Mouse (Mus musculus) heart, embryonic 12.5 days (tissue): ENCODE results near the gene Paxip1. TPM values are rescaled to one million over a fixed set of nuclear protein-coding genes. Genes with fewer than 3 reads are reported as not detected.

ENCODE experiments used
- ATAC-seq: fragments of 200-750 bp; cut with Nextera tagmentation; 2 replicates; pipeline ENCODE4 v1.8.0; 2017; ENCODE audit warnings: moderate TSS enrichment, moderate library complexity; ENCODE audit not compliant: insufficient number of reproducible peaks, low FRiP score
- H3K27ac ChIP-seq: fragments of 300-500 bp; sonication (generic); 2 replicates; pipeline ENCODE4 v1.5.1; 2016; ENCODE audit warnings: mild to moderate bottlenecking, moderate library complexity; ENCODE audit not compliant: poor library complexity, severe bottlenecking
- H3K27me3 ChIP-seq: fragments of 300-500 bp; sonication (generic); replicated peaks from 2 replicates; pipeline ENCODE4 v1.6.1; 2016; ENCODE audit warnings: mild to moderate bottlenecking, moderate library complexity
- H3K36me3 ChIP-seq: fragments of 300-500 bp; sonication (generic); 2 replicates; pipeline ENCODE4 v1.6.1; 2016; ENCODE audit warnings: mild to moderate bottlenecking, moderate library complexity
- H3K4me1 ChIP-seq: fragments of 300-500 bp; sonication (generic); replicated peaks from 2 replicates; pipeline ENCODE4 v1.6.1; 2016; ENCODE audit warnings: mild to moderate bottlenecking
- H3K4me2 ChIP-seq: fragments of 300-500 bp; sonication (generic); 2 replicates; pipeline ENCODE4 v1.6.1; 2016; ENCODE audit warnings: mild to moderate bottlenecking, moderate library complexity
- H3K4me3 ChIP-seq: fragments of 300-500 bp; sonication (generic); 2 replicates; pipeline ENCODE4 v1.5.1; 2016; ENCODE audit warnings: mild to moderate bottlenecking
- H3K9ac ChIP-seq: fragments of 300-500 bp; sonication (generic); 2 replicates; pipeline ENCODE4 v1.6.1; 2016; ENCODE audit warnings: mild to moderate bottlenecking, moderate library complexity
- H3K9me3 ChIP-seq: fragments of 300-500 bp; sonication (generic); replicated peaks from 2 replicates; pipeline ENCODE4 v1.6.1; 2016; ENCODE audit warnings: mild to moderate bottlenecking, moderate library complexity
- WGBS: fragments of 180-500 bp; shearing (Covaris S2); methylation state at CpG from one replicate; pipeline ENCODE4 v1.1.7; 2016; 5-methylcytosine and 5-hydroxymethylcytosine counted together
- polyA plus RNA-seq: library from polyadenylated mRNA; unstranded; fragments of >200 nt; fragmentation: Nextera tagmentation; extraction: Ambion mirVana; gene quantifications from 2 replicates; pipeline ENCODE4 v1.2.1, GENCODE M21; 2016

Paxip1 gene
- polyA plus RNA-seq, 1 experiment from 2014 or later, result 26.2 TPM

DNA sequence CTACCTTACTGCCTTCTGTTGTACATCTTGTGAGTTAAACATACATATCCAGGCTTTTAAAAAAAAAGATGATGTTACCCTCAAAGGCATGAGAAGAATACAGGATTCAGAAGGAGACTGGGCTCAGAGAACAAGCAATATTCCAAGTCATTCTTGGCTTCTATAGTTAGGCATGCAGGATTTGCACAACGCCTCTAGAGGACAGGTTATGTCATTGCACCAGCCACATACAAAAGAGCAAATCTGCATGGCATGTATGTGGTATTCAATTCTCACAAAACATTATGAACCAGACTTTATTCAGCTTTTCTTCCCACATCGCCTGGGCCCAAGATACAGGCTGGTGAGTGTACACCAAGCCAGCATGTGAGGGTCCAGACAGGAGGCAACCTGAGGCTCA is 67.0 kb downstream of the Paxip1 start:
- Histone ChIP-seq H3K27me3 (no peaks in the 10 kb centered on the region), H3K27ac (no peak overlapping the region), H3K4me2 (no peak overlapping the region), H3K36me3 (no peaks in the 10 kb centered on the region), H3K4me3 (no peak overlapping the region), H3K9me3 (0 out of 2 replicates have a peak, but pooled peaks cover 5% of the 10 kb centered on the region), H3K4me1 (no peaks in the 10 kb centered on the region), H3K9ac (no peak overlapping the region)
- WGBS, result 23% methylated on average over 2 of the region's 2 CpGs
- ATAC-seq, result no peak

- Histone ChIP-seq H3K27me3 (no peaks in the 10 kb centered on the region), H3K4me2 (no peak overlapping the region), H3K36me3 (no peaks in the 10 kb centered on the region), H3K9me3 (no peaks in the 10 kb centered on the region), H3K9ac (no peak overlapping the region), H3K27ac (no peak overlapping the region), H3K4me3 (no peak overlapping the region), H3K4me1 (no peaks in the 10 kb centered on the region)
- WGBS, result 54% methylated on average over 2 of the region's 2 CpGs
- ATAC-seq, result no peak
These were observed 72.2 kb downstream of the Paxip1 start for GRCm38 (mm10) chr5:27719311-27719710.

- no peak for ATAC-seq
- H3K27ac ChIP-seq, result no peak overlapping the region
- no peak overlapping the region for H3K4me2 ChIP-seq
- no peaks in the 10 kb centered on the region for H3K4me1 ChIP-seq
- H3K4me3 ChIP-seq, result no peak overlapping the region
- no peaks in the 10 kb centered on the region for H3K36me3 ChIP-seq
- H3K9me3 ChIP-seq, result no peaks in the 10 kb centered on the region
- no peak overlapping the region for H3K9ac ChIP-seq
- H3K27me3 ChIP-seq, result no peaks in the 10 kb centered on the region
These were observed 74.2 kb downstream of the Paxip1 start for GRCm38 (mm10) chr5:27717301-27717700.

DNA sequence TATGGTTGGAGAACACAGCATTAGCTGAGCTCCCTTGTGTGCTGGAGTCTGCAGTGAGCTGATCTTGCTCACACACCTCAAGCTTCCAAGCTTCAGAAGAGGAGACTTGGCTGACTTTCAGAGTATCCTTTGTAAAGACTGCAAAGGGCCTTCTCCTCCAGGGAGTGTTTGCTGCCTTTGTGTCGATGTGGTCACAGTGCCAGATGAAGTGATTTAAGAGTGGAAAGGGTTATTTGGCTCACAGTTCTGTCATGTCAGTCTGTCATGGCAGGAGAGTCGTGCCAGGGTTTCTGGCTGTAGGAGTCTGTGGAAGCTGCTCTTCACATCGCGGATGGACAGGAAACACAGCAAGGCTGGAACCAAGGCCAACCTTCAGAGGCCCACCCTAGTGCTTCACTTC is 75.5 kb downstream of the Paxip1 start:
- Histone ChIP-seq H3K27ac (no peak overlapping the region), H3K4me2 (no peak overlapping the region), H3K36me3 (no peaks in the 10 kb centered on the region), H3K4me1 (0 out of 2 replicates have a peak, but pooled peaks cover 3% of the 10 kb centered on the region), H3K27me3 (no peaks in the 10 kb centered on the region), H3K9ac (no peak overlapping the region), H3K9me3 (no peaks in the 10 kb centered on the region), H3K4me3 (no peak overlapping the region)
- WGBS, result 82% methylated on average over 4 of the region's 4 CpGs
- ATAC-seq, result no peak

- 60% methylated on average over 8 of the region's 9 CpGs for WGBS
- H3K4me1 ChIP-seq, result 0 out of 2 replicates have a peak, but pooled peaks cover 3% of the 10 kb centered on the region
- H3K36me3 ChIP-seq, result no peaks in the 10 kb centered on the region
- H3K4me2 ChIP-seq, result no peak overlapping the region
- no peak overlapping the region for H3K4me3 ChIP-seq
- ATAC-seq, result no peak
- no peak overlapping the region for H3K9ac ChIP-seq
- no peak overlapping the region for H3K27ac ChIP-seq
- H3K27me3 ChIP-seq, result no peaks in the 10 kb centered on the region
- H3K9me3 ChIP-seq, result no peaks in the 10 kb centered on the region
These were observed 77.1 kb downstream of the Paxip1 start for GRCm38 (mm10) chr5:27714356-27714755.

GRCm38 (mm10) chr5:27711461-27712192 is 79.9 kb downstream of the Paxip1 start:
- Histone ChIP-seq H3K27ac (no peak overlapping the region), H3K27me3 (no peaks in the 10 kb centered on the region), H3K4me3 (no peak overlapping the region), H3K4me2 (no peak overlapping the region), H3K36me3 (no peaks in the 10 kb centered on the region), H3K4me1 (peaks cover 19% of the 10 kb centered on the region), H3K9me3 (no peaks in the 10 kb centered on the region), H3K9ac (no peak overlapping the region)
- 65% methylated on average over 8 of the region's 8 CpGs for WGBS
- ATAC-seq, result no peak

- H3K36me3 ChIP-seq, result no peaks in the 10 kb centered on the region
- H3K4me2 ChIP-seq, result 0 out of 2 replicates have a peak overlapping the region, but pooled peaks have one; percentile 14
- H3K9ac ChIP-seq, result no peak overlapping the region
- H3K4me3 ChIP-seq, result no peak overlapping the region
- H3K9me3 ChIP-seq, result no peaks in the 10 kb centered on the region
- peak; percentile 91 for ATAC-seq
- peaks cover 19% of the 10 kb centered on the region for H3K4me1 ChIP-seq
- WGBS, result 4% methylated on average over 6 of the region's 6 CpGs
- H3K27me3 ChIP-seq, result no peaks in the 10 kb centered on the region
- H3K27ac ChIP-seq, result peak overlapping the region; percentile 25; the same call in 1 of the 2 replicates
These were observed 83.3 kb downstream of the Paxip1 start for GRCm38 (mm10) chr5:27708209-27708608.

DNA sequence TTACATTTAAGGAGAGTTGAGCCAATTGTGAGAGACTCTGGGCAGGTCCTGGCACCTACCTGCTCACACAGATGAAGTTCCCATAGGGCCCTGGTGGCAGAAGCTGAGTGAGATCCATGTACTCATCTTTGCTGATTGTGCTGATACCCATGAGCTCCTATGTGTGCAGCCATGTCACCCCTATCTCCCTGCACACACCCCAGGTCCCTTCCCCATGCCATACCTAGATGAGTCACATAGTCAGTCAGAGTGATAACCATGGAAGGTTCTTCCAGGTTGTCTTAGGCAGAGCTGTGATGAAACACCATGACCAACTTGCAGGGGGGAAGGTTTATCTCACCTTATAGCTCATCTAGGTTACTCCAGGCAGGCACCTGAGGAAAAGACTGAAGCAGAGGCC is 84.2 kb downstream of the Paxip1 start:
- Histone ChIP-seq H3K27me3 (no peaks in the 10 kb centered on the region), H3K4me2 (no peak overlapping the region)

DNA sequence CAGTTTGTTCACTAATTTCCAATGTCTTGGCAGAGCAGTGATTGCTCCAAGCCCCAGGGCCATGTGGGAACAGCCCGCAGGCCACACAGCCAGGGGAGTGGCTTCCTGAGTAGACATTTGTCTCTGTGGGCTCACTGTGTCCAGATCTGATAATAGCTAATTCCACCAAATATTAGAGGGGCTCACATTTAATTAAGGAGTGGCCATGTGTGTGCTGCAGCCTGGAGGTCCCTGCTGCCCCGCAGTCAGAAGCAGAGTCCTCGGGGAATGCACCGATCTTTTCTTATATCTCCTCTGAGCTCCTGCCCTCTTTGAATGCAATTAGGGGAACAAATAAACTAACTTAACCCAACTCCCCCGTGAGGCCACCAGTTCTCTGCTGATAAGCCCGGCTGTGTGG is 84.9 kb downstream of the Paxip1 start:
- Histone ChIP-seq H3K9ac (no peak overlapping the region), H3K9me3 (no peaks in the 10 kb centered on the region), H3K27me3 (no peaks in the 10 kb centered on the region), H3K27ac (no peak overlapping the region), H3K4me2 (no peak overlapping the region), H3K4me3 (no peak overlapping the region), H3K4me1 (peaks cover 19% of the 10 kb centered on the region), H3K36me3 (no peaks in the 10 kb centered on the region)
- 50% methylated on average over 6 of the region's 6 CpGs for WGBS
- ATAC-seq, result no peak

More for the DNA sequence above, 84.2 kb downstream of the Paxip1 start:
- Histone ChIP-seq H3K27ac (no peak overlapping the region), H3K4me1 (peaks cover 19% of the 10 kb centered on the region), H3K9me3 (no peaks in the 10 kb centered on the region), H3K4me3 (no peak overlapping the region), H3K9ac (no peak overlapping the region), H3K36me3 (no peaks in the 10 kb centered on the region)
- ATAC-seq, result no peak

- Histone ChIP-seq H3K27ac (no peak overlapping the region), H3K9ac (no peak overlapping the region), H3K27me3 (no peaks in the 10 kb centered on the region), H3K4me2 (no peak overlapping the region), H3K4me1 (peaks cover 16% of the 10 kb centered on the region), H3K9me3 (no peaks in the 10 kb centered on the region), H3K36me3 (no peaks in the 10 kb centered on the region), H3K4me3 (no peak overlapping the region)
- no peak for ATAC-seq
These were observed 86.5 kb downstream of the Paxip1 start for GRCm38 (mm10) chr5:27705020-27705419.

GRCm38 (mm10) chr5:27702482-27702881 is 89.0 kb downstream of the Paxip1 start:
- Histone ChIP-seq H3K4me2 (no peak overlapping the region), H3K4me1 (0 out of 2 replicates have a peak, but pooled peaks cover 1% of the 10 kb centered on the region), H3K9ac (no peak overlapping the region), H3K4me3 (no peak overlapping the region), H3K9me3 (no peaks in the 10 kb centered on the region), H3K27me3 (no peaks in the 10 kb centered on the region), H3K27ac (no peak overlapping the region), H3K36me3 (no peaks in the 10 kb centered on the region)
- ATAC-seq, result no peak
- 87% methylated on average over 6 of the region's 6 CpGs for WGBS
